In genomic region chr11:90196521-90197215, GRCm38 (mm10) we compare ENCODE assay signal across 14 mouse cellular contexts. TPM values are rescaled to one million over a fixed set of nuclear protein-coding genes. Genes with fewer than 3 reads are reported as not detected.
DNase-seq lines count a peak whose midpoint lies in the region; ATAC-seq lines count a peak whose summit lies in the region.
"Had no signal": no experiment of that assay in that cellular context is flagged by ENCODE, and none has a peak within 500 bp of the region (broad histone marks: within the 10 kb centered on the region; RNA-seq: fewer than 3 reads in every experiment).

No protein-coding gene starts in this region.

- no peak overlapping the region for H3K4me3 ChIP-seq in heart, embryonic 11.5 days (ENCODE audit: low read depth, low read length)
- H3K4me3 ChIP-seq in midbrain, embryonic 11.5 days (ENCODE audit: low read depth, low read length): no peak overlapping the region
- no peak overlapping the region for H3K4me3 ChIP-seq in midbrain, embryonic 13.5 days (replicated peaks)
- H3K4me3 ChIP-seq: embryonic facial prominence, embryonic 12.5 days; forebrain, embryonic 13.5 days; heart, embryonic 12.5 days; kidney, embryonic 15.5 days; liver, embryonic 15.5 days had no signal

- DNase-seq in heart, adult 11 months: peak; percentile 52
- peak; percentile 64 for DNase-seq in midbrain, embryonic 11.5 days (ENCODE audit: low spot score, missing footprints)
- DNase-seq in fibroblast of lung, adult 2 months (ENCODE audit: low read depth): peak; percentile 12
- DNase-seq in neural tube, embryonic 10.5 days (ENCODE audit: extremely low spot score, low spot score): no peak
- no peak for DNase-seq in gastrocnemius, postnatal 4 days (ENCODE audit: low spot score in 2 of 2)
- no peak for DNase-seq in thymus, postnatal 36 days

- H3K36me3 ChIP-seq in heart, embryonic 11.5 days (ENCODE audit: control insufficient read depth, insufficient read depth, low read length): no peaks in the 10 kb centered on the region
- no peaks in the 10 kb centered on the region for H3K36me3 ChIP-seq in midbrain, embryonic 11.5 days (ENCODE audit: control insufficient read depth, insufficient read depth, low read length)
- H3K36me3 ChIP-seq in midbrain, embryonic 13.5 days: no peaks in the 10 kb centered on the region
- H3K36me3 ChIP-seq: embryonic facial prominence, embryonic 12.5 days; heart, embryonic 12.5 days; kidney, embryonic 15.5 days; liver, embryonic 15.5 days had no signal

- H3K27ac ChIP-seq in heart, embryonic 11.5 days (ENCODE audit: low read depth, low read length): no peak overlapping the region
- no peak overlapping the region for H3K27ac ChIP-seq in midbrain, embryonic 11.5 days (ENCODE audit: low read depth, low read length)
- no peak overlapping the region for H3K27ac ChIP-seq in midbrain, embryonic 13.5 days
- H3K27ac ChIP-seq: embryonic facial prominence, embryonic 12.5 days; forebrain, embryonic 13.5 days; hindbrain, embryonic 14.5 days; kidney, embryonic 15.5 days; liver, embryonic 15.5 days had no signal

- H3K4me2 ChIP-seq in heart, embryonic 11.5 days: no peak overlapping the region
- H3K4me2 ChIP-seq in midbrain, embryonic 11.5 days: no peak overlapping the region
- no peak overlapping the region for H3K4me2 ChIP-seq in midbrain, embryonic 13.5 days (replicated peaks)
- H3K4me2 ChIP-seq: embryonic facial prominence, embryonic 12.5 days; forebrain, embryonic 13.5 days; heart, embryonic 12.5 days; hindbrain, embryonic 14.5 days; kidney, embryonic 15.5 days; liver, embryonic 15.5 days had no signal

- 0 out of 2 replicates have a peak, but pooled peaks cover 2% of the 10 kb centered on the region for H3K9me3 ChIP-seq in heart, embryonic 11.5 days (replicated peaks; ENCODE audit: control insufficient read depth, low read length)
- H3K9me3 ChIP-seq in midbrain, embryonic 11.5 days (ENCODE audit: control insufficient read depth, low read length): no peaks in the 10 kb centered on the region
- H3K9me3 ChIP-seq in midbrain, embryonic 13.5 days: no peaks in the 10 kb centered on the region
- H3K9me3 ChIP-seq: embryonic facial prominence, embryonic 12.5 days; forebrain, embryonic 13.5 days; heart, embryonic 12.5 days; kidney, embryonic 15.5 days; liver, embryonic 15.5 days had no signal

- peaks cover 8% of the 10 kb centered on the region; the same call in 1 of the 2 replicates for H3K4me1 ChIP-seq in heart, embryonic 11.5 days (ENCODE audit: control insufficient read depth, insufficient read depth, low read length)
- H3K4me1 ChIP-seq in midbrain, embryonic 11.5 days (ENCODE audit: control insufficient read depth, insufficient read depth, low read length): peaks cover 3% of the 10 kb centered on the region; the same call in 1 of the 2 replicates
- peaks cover 4% of the 10 kb centered on the region; the same call in 1 of the 2 replicates for H3K4me1 ChIP-seq in midbrain, embryonic 13.5 days (replicated peaks)
- H3K4me1 ChIP-seq: kidney, embryonic 15.5 days; liver, embryonic 15.5 days had no signal

- 65% methylated on average over 12 of the region's 12 CpGs for WGBS in heart, embryonic 11.5 days (ENCODE audit: insufficient replicate concordance)
- WGBS in midbrain, embryonic 11.5 days: 87% methylated on average over 12 of the region's 12 CpGs
- 86% methylated on average over 12 of the region's 12 CpGs for WGBS in midbrain, embryonic 13.5 days

- no peaks in the 10 kb centered on the region for H3K27me3 ChIP-seq in heart, embryonic 11.5 days (ENCODE audit: control insufficient read depth, insufficient read depth, low read length)
- H3K27me3 ChIP-seq in midbrain, embryonic 11.5 days (ENCODE audit: control insufficient read depth, insufficient read depth, low read length): no peaks in the 10 kb centered on the region
- H3K27me3 ChIP-seq in midbrain, embryonic 13.5 days: no peaks in the 10 kb centered on the region
- H3K27me3 ChIP-seq: embryonic facial prominence, embryonic 12.5 days; forebrain, embryonic 13.5 days; heart, embryonic 12.5 days; kidney, embryonic 15.5 days; liver, embryonic 15.5 days had no signal

- no peak overlapping the region for H3K9ac ChIP-seq in heart, embryonic 11.5 days (ENCODE audit: low read depth, low read length)
- H3K9ac ChIP-seq in midbrain, embryonic 11.5 days (ENCODE audit: low read length): no peak overlapping the region
- H3K9ac ChIP-seq in midbrain, embryonic 13.5 days (replicated peaks): no peak overlapping the region
- H3K9ac ChIP-seq: embryonic facial prominence, embryonic 12.5 days; forebrain, embryonic 13.5 days; heart, embryonic 12.5 days; hindbrain, embryonic 14.5 days; kidney, embryonic 15.5 days; liver, embryonic 15.5 days had no signal

- no peak for ATAC-seq in heart, embryonic 11.5 days (replicated peaks; ENCODE audit: insufficient number of reproducible peaks, low FRiP score, low TSS enrichment)
- ATAC-seq in midbrain, embryonic 11.5 days (ENCODE audit: low FRiP score): no peak
- no peak for ATAC-seq in midbrain, embryonic 13.5 days
- ATAC-seq: forebrain, embryonic 13.5 days had no signal

RNA-seq across cellular contexts. Expression of gene Gm45716, which starts 9.2 kb away (rescaled TPM):
- 50.9 TPM in 2 replicates for polyA plus RNA-seq in heart, embryonic 11.5 days (2014; fragmentation: Nextera tagmentation; extraction: Ambion mirVana)
- polyA plus RNA-seq in midbrain, embryonic 11.5 days (2014; fragmentation: Nextera tagmentation; extraction: Ambion mirVana): 19.3 and 20.4 TPM in 2 replicates
- polyA plus RNA-seq in midbrain, embryonic 13.5 days (2015; fragmentation: Nextera tagmentation; extraction: Ambion mirVana): 25.4 and 25.5 TPM in 2 replicates
- total RNA-seq in gastrocnemius, postnatal 4 days (2021): 10 to 100 TPM in 1 of 2 experiments, 1 to 10 TPM in 1; 10.0 to 11.7 TPM

RNA-seq across cellular contexts. Expression of gene Mmd, which starts 52.6 kb away (rescaled TPM):
- polyA plus RNA-seq in heart, embryonic 11.5 days (2014; fragmentation: Nextera tagmentation; extraction: Ambion mirVana): 76.1 and 93.0 TPM in 2 replicates
- 48.1 and 51.9 TPM in 2 replicates for polyA plus RNA-seq in midbrain, embryonic 11.5 days (2014; fragmentation: Nextera tagmentation; extraction: Ambion mirVana)
- 88.3 and 92.5 TPM in 2 replicates for polyA plus RNA-seq in midbrain, embryonic 13.5 days (2015; fragmentation: Nextera tagmentation; extraction: Ambion mirVana)
- total RNA-seq in gastrocnemius, postnatal 4 days (2021): 10 to 100 TPM; 26.9 to 35.6 TPM

Comparison
In these comparisons a context has a peak if more than half of its experiments do, and no peak if none do; other contexts are left out.
1. DNase-seq: peak in heart, adult 11 months (single experiment), midbrain, embryonic 11.5 days (single experiment) and fibroblast of lung, adult 2 months (single experiment); none in neural tube, embryonic 10.5 days (single experiment), gastrocnemius, postnatal 4 days (0 of 2) and thymus, postnatal 36 days (0 of 2).